In genomic region chr2:152406126-152406525, GRCm38 (mm10) we compare ENCODE assay signal across 9 mouse cellular contexts. TPM values are rescaled to one million over a fixed set of nuclear protein-coding genes. Genes with fewer than 3 reads are reported as not detected.
DNase-seq lines count a peak whose midpoint lies in the region; ATAC-seq and TF ChIP-seq lines count a peak whose summit lies in the region.
"Had no signal": no experiment of that assay in that cellular context is flagged by ENCODE, and none has a peak within 500 bp of the region (broad histone marks: within the 10 kb centered on the region; RNA-seq: fewer than 3 reads in every experiment).

No protein-coding gene starts in this region.

- H3K4me3 ChIP-seq in bone marrow macrophage, adult 2 months (ENCODE audit: insufficient read depth, low read length): peak overlapping the region; percentile 40
- peak overlapping the region; percentile 39 for H3K4me3 ChIP-seq in embryonic facial prominence, embryonic 15.5 days (replicated peaks)
- H3K4me3 ChIP-seq in kidney, embryonic 14.5 days (ENCODE audit: low read length): peak overlapping the region; percentile 32
- peak overlapping the region; percentile 28 for H3K4me3 ChIP-seq in limb, embryonic 14.5 days (replicated peaks; ENCODE audit: low read length)
- H3K4me3 ChIP-seq in midbrain, postnatal 0 days (ENCODE audit: low read depth, low read length): peak overlapping the region; percentile 32

- ATAC-seq in embryonic facial prominence, embryonic 15.5 days (ENCODE audit: insufficient number of reproducible peaks, low FRiP score, low TSS enrichment, low read depth): peak; percentile 93
- peak; percentile 95 for ATAC-seq in kidney, embryonic 14.5 days (ENCODE audit: low FRiP score, low TSS enrichment)
- ATAC-seq in limb, embryonic 14.5 days (ENCODE audit: low FRiP score, low read depth): peak; percentile 94
- peak; percentile 96 for ATAC-seq in midbrain, postnatal 0 days (ENCODE audit: low FRiP score)

- no peaks in the 10 kb centered on the region for H3K27me3 ChIP-seq in embryonic facial prominence, embryonic 15.5 days
- H3K27me3 ChIP-seq in kidney, embryonic 14.5 days (ENCODE audit: control insufficient read depth, insufficient read depth, low read length): no peaks in the 10 kb centered on the region
- H3K27me3 ChIP-seq in limb, embryonic 14.5 days (ENCODE audit: control insufficient read depth, insufficient read depth, low read length): no peaks in the 10 kb centered on the region
- H3K27me3 ChIP-seq in midbrain, postnatal 0 days (ENCODE audit: insufficient read depth, low read length): no peaks in the 10 kb centered on the region

- H3K36me3 ChIP-seq in embryonic facial prominence, embryonic 15.5 days: no peaks in the 10 kb centered on the region
- no peaks in the 10 kb centered on the region for H3K36me3 ChIP-seq in kidney, embryonic 14.5 days (ENCODE audit: control insufficient read depth, insufficient read depth, low read length)
- no peaks in the 10 kb centered on the region for H3K36me3 ChIP-seq in limb, embryonic 14.5 days (ENCODE audit: control insufficient read depth, insufficient read depth, low read length)
- H3K36me3 ChIP-seq in midbrain, postnatal 0 days (ENCODE audit: insufficient read depth, low read length): no peaks in the 10 kb centered on the region

- no peak for TF ChIP-seq CTCF in bone marrow macrophage, adult 2 months (IDR thresholded peaks at IDR 0.05; ENCODE audit: low read depth, low read length)
- peak; percentile 33 for TF ChIP-seq CTCF in midbrain, postnatal 0 days (IDR thresholded peaks at IDR 0.05)

- H3K4me1 ChIP-seq in bone marrow macrophage, adult 2 months (ENCODE audit: control insufficient read depth, insufficient read depth, low read length): no peaks in the 10 kb centered on the region
- peaks cover 31% of the 10 kb centered on the region for H3K4me1 ChIP-seq in embryonic facial prominence, embryonic 15.5 days
- H3K4me1 ChIP-seq in kidney, embryonic 14.5 days (ENCODE audit: control insufficient read depth, insufficient read depth, low read length): peaks cover 23% of the 10 kb centered on the region
- peaks cover 22% of the 10 kb centered on the region for H3K4me1 ChIP-seq in limb, embryonic 14.5 days (ENCODE audit: control insufficient read depth, insufficient read depth, low read length)
- peaks cover 9% of the 10 kb centered on the region; the same call in 1 of the 2 replicates for H3K4me1 ChIP-seq in midbrain, postnatal 0 days (ENCODE audit: insufficient read depth, low read length)

- 0% methylated on average over 19 of the region's 19 CpGs for whole genome bisulfite sequencing in embryonic facial prominence, embryonic 15.5 days
- WGBS in kidney, embryonic 14.5 days: under 1% methylated on average over 19 of the region's 19 CpGs
- 0% methylated on average over 19 of the region's 19 CpGs for WGBS in limb, embryonic 14.5 days
- WGBS in midbrain, postnatal 0 days: under 1% methylated on average over 19 of the region's 19 CpGs

- TF ChIP-seq POLR2A in bone marrow macrophage, adult 2 months (IDR thresholded peaks at IDR 0.05; ENCODE audit: borderline replicate concordance, low read depth, low read length): no peak
- no peak for TF ChIP-seq POLR2A in limb, embryonic 14.5 days (IDR thresholded peaks at IDR 0.05; ENCODE audit: borderline replicate concordance, extremely low read depth, insufficient read depth, insufficient read length)

- peak; percentile 97 for DNase-seq in 3T3-L1 (ENCODE audit: low read depth, low spot score)
- peak; percentile 94 for DNase-seq in heart, adult 9 months (ENCODE audit: low spot score in 2 of 2)
- peak; percentile 96 for DNase-seq in limb, embryonic 14.5 days (ENCODE audit: low spot score)
- peak; percentile 97 for DNase-seq in midbrain, postnatal 0 days (ENCODE audit: low spot score)
- DNase-seq in spleen, postnatal 14 days (ENCODE audit: low spot score in 2 of 2): peak; percentile 83 to 84

- no peaks in the 10 kb centered on the region for H3K9me3 ChIP-seq in embryonic facial prominence, embryonic 15.5 days (replicated peaks)
- no peaks in the 10 kb centered on the region for H3K9me3 ChIP-seq in kidney, embryonic 14.5 days (ENCODE audit: control insufficient read depth, low read length)
- no peaks in the 10 kb centered on the region for H3K9me3 ChIP-seq in limb, embryonic 14.5 days (ENCODE audit: control insufficient read depth, low read length)
- no peaks in the 10 kb centered on the region for H3K9me3 ChIP-seq in midbrain, postnatal 0 days (ENCODE audit: low read length)

- no peak overlapping the region for H3K27ac ChIP-seq in bone marrow macrophage, adult 2 months (ENCODE audit: insufficient read depth, low read depth, low read length)
- peak overlapping the region; percentile 60 for H3K27ac ChIP-seq in embryonic facial prominence, embryonic 15.5 days (replicated peaks)
- H3K27ac ChIP-seq in kidney, embryonic 14.5 days (ENCODE audit: low read depth, low read length): peak overlapping the region; percentile 76
- peak overlapping the region; percentile 39; the same call in 1 of the 2 replicates for H3K27ac ChIP-seq in limb, embryonic 14.5 days (replicated peaks; ENCODE audit: low read depth, low read length)
- peak overlapping the region; percentile 65 for H3K27ac ChIP-seq in midbrain, postnatal 0 days (ENCODE audit: low read depth, low read length)

- H3K9ac ChIP-seq in embryonic facial prominence, embryonic 15.5 days: 0 out of 2 replicates have a peak overlapping the region, but pooled peaks have one; percentile 7
- peak overlapping the region; percentile 23; the same call in 1 of the 2 replicates for H3K9ac ChIP-seq in kidney, embryonic 14.5 days (ENCODE audit: low read depth, low read length)
- no peak overlapping the region for H3K9ac ChIP-seq in limb, embryonic 14.5 days (ENCODE audit: low read depth, low read length, severe bottlenecking)
- 0 out of 2 replicates have a peak overlapping the region, but pooled peaks have one; percentile 19 for H3K9ac ChIP-seq in midbrain, postnatal 0 days (replicated peaks; ENCODE audit: low read length, poor library complexity, severe bottlenecking)

- peak overlapping the region; percentile 56 for H3K4me2 ChIP-seq in embryonic facial prominence, embryonic 15.5 days (replicated peaks)
- H3K4me2 ChIP-seq in kidney, embryonic 14.5 days (replicated peaks; ENCODE audit: low read depth, low read length): peak overlapping the region; percentile 57
- peak overlapping the region; percentile 49 for H3K4me2 ChIP-seq in limb, embryonic 14.5 days (replicated peaks; ENCODE audit: low read depth, low read length, severe bottlenecking)
- H3K4me2 ChIP-seq in midbrain, postnatal 0 days (ENCODE audit: low read depth, low read length, poor library complexity, severe bottlenecking): peak overlapping the region; percentile 58

RNA-seq across cellular contexts. Expression of gene Sox12, which starts 8.3 kb away (rescaled TPM):
- polyA plus RNA-seq in bone marrow macrophage, adult 2 months (2012; ENCODE audit: insufficient read depth, insufficient read length, missing spikeins): 0.44 and 0.51 TPM in 2 replicates
- 7.7 and 7.9 TPM in 2 replicates for polyA plus RNA-seq in embryonic facial prominence, embryonic 15.5 days (2015; fragmentation: Nextera tagmentation; extraction: Ambion mirVana)
- polyA plus RNA-seq in kidney, embryonic 14.5 days (2014; fragmentation: Nextera tagmentation; extraction: Ambion mirVana): 22.3 and 25.3 TPM in 2 replicates
- 48.8 and 60.7 TPM in 2 replicates for polyA plus RNA-seq in limb, embryonic 14.5 days (2012; rRNA removed)
- polyA plus RNA-seq in limb, embryonic 14.5 days (2014; fragmentation: Nextera tagmentation; extraction: Ambion mirVana): 13.5 and 17.1 TPM in 2 replicates
- total RNA-seq in midbrain, postnatal 0 days (2014; rRNA removed): 45.3 and 55.7 TPM in 2 replicates
- polyA plus RNA-seq in midbrain, postnatal 0 days (2015; fragmentation: Nextera tagmentation; extraction: Ambion mirVana): 9.4 and 10.8 TPM in 2 replicates

RNA-seq across cellular contexts. Expression of gene Zcchc3, which starts 8.7 kb away (rescaled TPM):
- 2.0 and 2.3 TPM in 2 replicates for polyA plus RNA-seq in bone marrow macrophage, adult 2 months (2012; ENCODE audit: insufficient read depth, insufficient read length, missing spikeins)
- 37.5 and 40.1 TPM in 2 replicates for polyA plus RNA-seq in embryonic facial prominence, embryonic 15.5 days (2015; fragmentation: Nextera tagmentation; extraction: Ambion mirVana)
- 51.1 and 62.2 TPM in 2 replicates for polyA plus RNA-seq in kidney, embryonic 14.5 days (2014; fragmentation: Nextera tagmentation; extraction: Ambion mirVana)
- 33.5 and 35.6 TPM in 2 replicates for polyA plus RNA-seq in limb, embryonic 14.5 days (2012; rRNA removed)
- 38.1 and 47.0 TPM in 2 replicates for polyA plus RNA-seq in limb, embryonic 14.5 days (2014; fragmentation: Nextera tagmentation; extraction: Ambion mirVana)
- total RNA-seq in midbrain, postnatal 0 days (2014; rRNA removed): 15.1 and 15.2 TPM in 2 replicates
- 13.9 and 16.6 TPM in 2 replicates for polyA plus RNA-seq in midbrain, postnatal 0 days (2015; fragmentation: Nextera tagmentation; extraction: Ambion mirVana)
- polyA plus RNA-seq: C2C12 had no signal

RNA-seq across cellular contexts. Expression of gene 6820408C15Rik, which starts 9.3 kb away (rescaled TPM):
- not detected in 2 replicates for polyA plus RNA-seq in bone marrow macrophage, adult 2 months (2012; ENCODE audit: insufficient read depth, insufficient read length, missing spikeins)
- 9.4 and 15.2 TPM in 2 replicates for polyA plus RNA-seq in embryonic facial prominence, embryonic 15.5 days (2015; fragmentation: Nextera tagmentation; extraction: Ambion mirVana)
- polyA plus RNA-seq in kidney, embryonic 14.5 days (2014; fragmentation: Nextera tagmentation; extraction: Ambion mirVana): 0.37 TPM in 2 replicates
- 0.28 and 0.41 TPM in 2 replicates for polyA plus RNA-seq in limb, embryonic 14.5 days (2012; rRNA removed)
- polyA plus RNA-seq in limb, embryonic 14.5 days (2014; fragmentation: Nextera tagmentation; extraction: Ambion mirVana): 0.18 and 0.30 TPM in 2 replicates
- total RNA-seq in midbrain, postnatal 0 days (2014; rRNA removed): 0.94 and 1.8 TPM in 2 replicates
- 3.3 and 4.9 TPM in 2 replicates for polyA plus RNA-seq in midbrain, postnatal 0 days (2015; fragmentation: Nextera tagmentation; extraction: Ambion mirVana)

RNA-seq across cellular contexts. Expression of gene Nrsn2, which starts 29.7 kb away (rescaled TPM):
- not detected in 2 replicates for polyA plus RNA-seq in bone marrow macrophage, adult 2 months (2012; ENCODE audit: insufficient read depth, insufficient read length, missing spikeins)
- polyA plus RNA-seq in embryonic facial prominence, embryonic 15.5 days (2015; fragmentation: Nextera tagmentation; extraction: Ambion mirVana): 1.0 and 1.3 TPM in 2 replicates
- 1.7 and 2.4 TPM in 2 replicates for polyA plus RNA-seq in kidney, embryonic 14.5 days (2014; fragmentation: Nextera tagmentation; extraction: Ambion mirVana)
- polyA plus RNA-seq in limb, embryonic 14.5 days (2012; rRNA removed): 3.6 and 4.9 TPM in 2 replicates
- polyA plus RNA-seq in limb, embryonic 14.5 days (2014; fragmentation: Nextera tagmentation; extraction: Ambion mirVana): 2.5 and 2.7 TPM in 2 replicates
- total RNA-seq in midbrain, postnatal 0 days (2014; rRNA removed): 72.5 and 80.2 TPM in 2 replicates
- 103 and 111 TPM in 2 replicates for polyA plus RNA-seq in midbrain, postnatal 0 days (2015; fragmentation: Nextera tagmentation; extraction: Ambion mirVana)
- polyA plus RNA-seq: C2C12 had no signal

RNA-seq across cellular contexts. Expression of gene Defb23, which starts 58.3 kb away (rescaled TPM):
- polyA plus RNA-seq in bone marrow macrophage, adult 2 months (2012; ENCODE audit: insufficient read depth, insufficient read length, missing spikeins): not detected in 2 replicates
- not detected in 2 replicates for polyA plus RNA-seq in embryonic facial prominence, embryonic 15.5 days (2015; fragmentation: Nextera tagmentation; extraction: Ambion mirVana)
- not detected in 2 replicates for polyA plus RNA-seq in kidney, embryonic 14.5 days (2014; fragmentation: Nextera tagmentation; extraction: Ambion mirVana)
- not detected in 2 replicates for polyA plus RNA-seq in limb, embryonic 14.5 days (2012; rRNA removed)
- polyA plus RNA-seq in limb, embryonic 14.5 days (2014; fragmentation: Nextera tagmentation; extraction: Ambion mirVana): not detected in 2 replicates
- not detected in 2 replicates for total RNA-seq in midbrain, postnatal 0 days (2014; rRNA removed)
- not detected in 2 replicates for polyA plus RNA-seq in midbrain, postnatal 0 days (2015; fragmentation: Nextera tagmentation; extraction: Ambion mirVana)
- polyA plus RNA-seq: C2C12 had no signal
